Mouse (Mus musculus): ENCODE results near the gene Grk5. TPM values are rescaled to one million over a fixed set of nuclear protein-coding genes. Genes with fewer than 3 reads are reported as not detected.

Gene Grk5
- polyA plus RNA-seq, 1 experiment from 2014 or later, result 2.3 TPM

DNA sequence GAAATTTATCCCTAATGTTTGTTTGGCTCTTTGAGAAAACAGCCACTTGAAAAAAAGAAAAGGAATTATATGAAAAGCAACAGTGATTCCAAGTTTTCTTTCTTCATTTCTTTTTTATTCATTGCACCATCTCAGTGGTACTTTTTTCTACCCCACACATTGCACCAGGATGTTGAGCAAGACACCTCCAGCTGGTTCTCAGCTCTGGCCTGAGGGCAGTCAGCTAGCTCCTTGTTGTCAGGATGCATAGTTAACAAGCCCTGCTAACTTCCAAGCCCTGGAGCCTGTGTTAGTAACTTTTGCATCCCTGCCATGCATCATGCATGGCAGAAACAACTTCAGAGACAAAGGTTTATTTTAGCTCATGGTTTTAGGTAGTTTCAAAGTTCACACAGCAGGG, 163.2 kb downstream of the Grk5 start:
- no peaks in the 10 kb centered on the region for H3K27me3 ChIP-seq (ENCODE audit: control insufficient read depth, insufficient read depth, low read depth, low read length)
- no peaks in the 10 kb centered on the region for H3K36me3 ChIP-seq (ENCODE audit: control insufficient read depth, insufficient read depth, low read length)
- H3K9ac ChIP-seq (ENCODE audit: low read depth, low read length), result no peak overlapping the region
- no peak overlapping the region for H3K4me3 ChIP-seq (ENCODE audit: low read depth, low read length)
- H3K4me2 ChIP-seq (ENCODE audit: low read length), result no peak overlapping the region
- H3K9me3 ChIP-seq (replicated peaks; ENCODE audit: control insufficient read depth, low read length, poor library complexity, severe bottlenecking), result no peaks in the 10 kb centered on the region; the same call in 1 of the 2 replicates
- ATAC-seq, result no peak
- H3K4me1 ChIP-seq (ENCODE audit: control insufficient read depth, insufficient read depth, low read length), result no peaks in the 10 kb centered on the region; the same call in 1 of the 2 replicates
- H3K27ac ChIP-seq (ENCODE audit: low read length), result no peak overlapping the region

DNA sequence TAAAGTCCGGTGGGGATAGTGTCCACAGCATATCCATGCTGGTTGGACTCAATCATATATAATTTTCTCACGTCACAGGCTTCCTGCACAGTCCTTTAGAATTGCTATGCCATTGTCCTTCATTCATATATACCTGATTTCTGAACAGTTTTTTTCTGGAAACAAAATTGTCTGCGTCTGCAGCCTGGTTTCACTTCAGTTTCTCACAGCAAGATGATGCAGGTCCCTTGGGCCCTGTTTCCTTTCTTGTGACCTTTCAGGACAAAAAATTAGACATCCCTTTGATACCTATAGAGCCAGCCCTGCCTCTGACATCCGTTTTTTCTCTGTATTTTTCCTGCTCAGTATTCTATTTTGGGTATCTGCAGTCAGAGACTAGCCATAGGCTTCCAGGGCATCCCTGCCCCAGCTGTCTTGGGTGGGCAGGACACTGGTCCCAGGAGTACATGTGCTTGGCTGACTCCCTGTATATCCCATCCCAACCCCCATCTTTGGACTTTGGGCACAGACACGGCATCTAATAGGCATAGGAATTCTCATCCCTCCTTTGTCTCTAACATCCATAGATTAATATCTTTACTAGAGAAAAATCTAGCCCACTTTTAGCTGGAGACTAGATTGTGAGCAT, 167.3 kb downstream of the Grk5 start:
- Histone ChIP-seq H3K4me1 (ENCODE audit: control insufficient read depth, insufficient read depth, low read length) (no peaks in the 10 kb centered on the region; the same call in 1 of the 2 replicates), H3K9ac (ENCODE audit: low read depth, low read length) (no peak overlapping the region), H3K36me3 (ENCODE audit: control insufficient read depth, insufficient read depth, low read length) (no peaks in the 10 kb centered on the region), H3K4me2 (ENCODE audit: low read length) (no peak overlapping the region), H3K27ac (ENCODE audit: low read length) (no peak overlapping the region), H3K9me3 (replicated peaks; ENCODE audit: control insufficient read depth, low read length, poor library complexity, severe bottlenecking) (no peaks in the 10 kb centered on the region; the same call in 1 of the 2 replicates), H3K4me3 (ENCODE audit: low read depth, low read length) (no peak overlapping the region), H3K27me3 (ENCODE audit: control insufficient read depth, insufficient read depth, low read depth, low read length) (no peaks in the 10 kb centered on the region)
- ATAC-seq, result no peak
- 67% methylated on average over 5 of the region's 5 CpGs for WGBS

DNA sequence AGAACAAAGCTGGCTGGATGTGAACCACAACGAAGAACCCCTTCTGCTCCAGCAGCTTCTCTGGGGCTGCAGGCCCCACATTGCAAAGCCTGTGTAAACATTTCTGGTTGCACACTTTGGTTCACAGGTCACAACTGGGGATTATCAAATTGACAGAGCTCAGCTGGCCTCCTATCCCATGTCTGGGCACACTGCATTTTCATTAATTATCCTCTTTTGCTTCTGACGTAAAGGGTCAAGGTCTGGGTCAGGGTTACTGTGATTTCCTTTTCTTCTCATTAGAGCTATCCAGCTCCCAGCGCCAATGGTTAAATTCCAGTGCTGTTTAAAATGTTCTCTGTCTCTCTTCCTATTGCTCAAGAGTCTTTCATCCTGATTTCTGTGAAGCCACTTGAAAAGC, 168.0 kb downstream of the Grk5 start:
- WGBS, result 28% methylated on average over 3 of the region's 3 CpGs
- H3K27ac ChIP-seq (ENCODE audit: low read length), result no peak overlapping the region
- no peak overlapping the region for H3K9ac ChIP-seq (ENCODE audit: low read depth, low read length)
- H3K36me3 ChIP-seq (ENCODE audit: control insufficient read depth, insufficient read depth, low read length), result no peaks in the 10 kb centered on the region
- H3K4me3 ChIP-seq (ENCODE audit: low read depth, low read length), result no peak overlapping the region
- H3K4me2 ChIP-seq (ENCODE audit: low read length), result no peak overlapping the region
- no peaks in the 10 kb centered on the region; the same call in 1 of the 2 replicates for H3K9me3 ChIP-seq (replicated peaks; ENCODE audit: control insufficient read depth, low read length, poor library complexity, severe bottlenecking)
- no peaks in the 10 kb centered on the region; the same call in 1 of the 2 replicates for H3K4me1 ChIP-seq (ENCODE audit: control insufficient read depth, insufficient read depth, low read length)
- no peaks in the 10 kb centered on the region for H3K27me3 ChIP-seq (ENCODE audit: control insufficient read depth, insufficient read depth, low read depth, low read length)
- ATAC-seq, result no peak

DNA sequence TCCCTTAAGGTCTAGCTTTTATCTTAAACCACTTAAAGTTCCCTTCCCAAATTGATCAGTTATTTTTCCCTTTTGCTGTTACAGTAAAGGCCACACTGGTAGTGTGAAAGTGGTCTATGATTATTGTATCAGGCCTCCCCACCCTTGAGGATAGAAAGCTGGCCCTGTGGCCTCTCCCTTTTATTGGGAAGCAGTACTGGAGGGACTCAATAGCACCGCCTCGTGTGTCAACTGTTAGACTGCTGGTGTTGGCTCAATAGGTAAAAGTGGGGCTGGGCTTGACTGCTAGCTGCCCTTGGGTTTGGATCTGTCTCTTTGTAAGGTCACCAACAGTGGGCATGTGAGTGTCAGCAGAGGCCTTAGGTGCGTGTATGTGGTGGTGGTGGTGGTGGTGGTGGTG, 174.8 kb downstream of the Grk5 start:
- peaks cover 2% of the 10 kb centered on the region; the same call in 1 of the 2 replicates for H3K36me3 ChIP-seq (ENCODE audit: control insufficient read depth, insufficient read depth, low read length)
- H3K4me3 ChIP-seq (ENCODE audit: low read depth, low read length), result no peak overlapping the region
- 94% methylated on average over 3 of the region's 3 CpGs for WGBS
- no peaks in the 10 kb centered on the region for H3K4me1 ChIP-seq (ENCODE audit: control insufficient read depth, insufficient read depth, low read length)
- H3K4me2 ChIP-seq (ENCODE audit: low read length), result no peak overlapping the region
- H3K27me3 ChIP-seq (ENCODE audit: control insufficient read depth, insufficient read depth, low read depth, low read length), result no peaks in the 10 kb centered on the region
- no peak for ATAC-seq
- H3K9ac ChIP-seq (ENCODE audit: low read depth, low read length), result no peak overlapping the region
- no peak overlapping the region for H3K27ac ChIP-seq (ENCODE audit: low read length)
- no peaks in the 10 kb centered on the region for H3K9me3 ChIP-seq (replicated peaks; ENCODE audit: control insufficient read depth, low read length, poor library complexity, severe bottlenecking)

DNA sequence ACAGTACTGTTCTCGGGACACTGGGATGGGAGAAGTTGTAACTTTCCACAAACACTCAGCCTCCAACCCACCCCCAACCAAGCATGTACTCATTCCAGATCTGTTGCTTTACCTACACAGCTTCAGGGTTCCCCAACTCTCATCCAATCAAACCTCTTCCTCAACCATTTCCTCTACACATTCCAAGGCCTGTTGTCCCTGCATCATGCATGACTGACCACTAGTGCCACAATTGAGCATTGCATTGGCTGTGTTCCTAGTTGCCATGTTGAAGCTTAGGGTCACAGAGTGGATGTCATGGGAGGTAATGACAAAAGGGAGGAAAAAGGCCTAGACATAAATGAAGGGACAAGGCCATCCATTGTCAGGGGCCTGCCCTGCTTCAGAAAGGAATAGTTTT, 175.5 kb downstream of the Grk5 start:
- Histone ChIP-seq H3K36me3 (ENCODE audit: control insufficient read depth, insufficient read depth, low read length) (peaks cover 2% of the 10 kb centered on the region; the same call in 1 of the 2 replicates), H3K27ac (ENCODE audit: low read length) (no peak overlapping the region), H3K27me3 (ENCODE audit: control insufficient read depth, insufficient read depth, low read depth, low read length) (no peaks in the 10 kb centered on the region), H3K4me2 (ENCODE audit: low read length) (no peak overlapping the region), H3K9me3 (replicated peaks; ENCODE audit: control insufficient read depth, low read length, poor library complexity, severe bottlenecking) (no peaks in the 10 kb centered on the region), H3K4me1 (ENCODE audit: control insufficient read depth, insufficient read depth, low read length) (no peaks in the 10 kb centered on the region), H3K4me3 (ENCODE audit: low read depth, low read length) (no peak overlapping the region), H3K9ac (ENCODE audit: low read depth, low read length) (no peak overlapping the region)
- no peak for ATAC-seq
- WGBS, result 91% methylated on average over 1 of the region's 1 CpGs

DNA sequence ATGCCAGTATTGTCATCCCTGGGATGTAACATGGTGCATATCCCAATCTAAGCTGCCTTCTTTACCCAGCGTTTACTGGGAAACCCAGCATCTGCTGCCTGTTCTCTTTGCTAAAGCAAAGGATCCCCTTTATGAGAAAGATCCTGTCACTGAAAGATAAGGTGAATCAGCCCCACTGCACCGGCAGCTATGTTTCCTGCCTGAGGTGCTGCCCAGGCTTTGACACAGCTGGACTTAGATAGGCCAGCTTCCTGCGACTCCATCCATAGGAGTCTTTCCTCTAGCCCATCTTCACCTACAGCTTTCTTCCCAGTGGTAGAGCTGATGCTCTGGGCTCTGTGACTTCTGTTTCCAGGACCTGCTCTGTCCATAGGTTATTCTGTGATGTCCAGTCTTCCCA, 189.1 kb downstream of the Grk5 start:
- ATAC-seq, result no peak
- Histone ChIP-seq H3K9me3 (replicated peaks; ENCODE audit: control insufficient read depth, low read length, poor library complexity, severe bottlenecking) (no peaks in the 10 kb centered on the region), H3K27me3 (ENCODE audit: control insufficient read depth, insufficient read depth, low read depth, low read length) (no peaks in the 10 kb centered on the region), H3K4me3 (ENCODE audit: low read depth, low read length) (no peak overlapping the region), H3K4me1 (ENCODE audit: control insufficient read depth, insufficient read depth, low read length) (no peaks in the 10 kb centered on the region), H3K27ac (ENCODE audit: low read length) (no peak overlapping the region), H3K9ac (ENCODE audit: low read depth, low read length) (no peak overlapping the region), H3K4me2 (ENCODE audit: low read length) (no peak overlapping the region), H3K36me3 (ENCODE audit: control insufficient read depth, insufficient read depth, low read length) (peaks cover 3% of the 10 kb centered on the region; the same call in 1 of the 2 replicates)
- 96% methylated on average over 3 of the region's 3 CpGs for WGBS

DNA sequence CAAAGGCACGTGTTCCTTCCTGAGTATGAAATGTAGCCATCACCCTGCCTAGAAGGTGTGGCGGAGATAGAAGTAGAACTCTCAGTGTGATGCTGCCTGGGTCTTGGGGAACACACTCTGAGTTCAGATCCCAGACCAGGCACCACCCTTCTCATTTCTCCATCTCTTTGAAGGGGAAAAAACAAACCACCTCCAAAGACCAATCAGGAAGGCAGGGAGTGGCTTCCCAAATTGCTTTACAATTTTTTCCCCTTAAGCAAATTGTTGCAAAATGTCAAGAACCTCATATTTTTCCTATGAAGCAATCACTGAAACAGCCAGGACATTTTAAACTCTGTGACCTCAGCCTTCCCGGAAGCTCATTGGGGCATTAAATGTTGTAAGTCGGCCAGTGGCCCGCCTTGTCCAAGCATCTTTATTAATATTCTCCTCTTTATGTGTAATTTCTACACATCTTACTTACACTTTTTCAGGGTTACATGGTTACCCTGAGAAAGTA, 190.8 kb downstream of the Grk5 start:
- Histone ChIP-seq H3K4me1 (ENCODE audit: control insufficient read depth, insufficient read depth, low read length) (no peaks in the 10 kb centered on the region), H3K9me3 (replicated peaks; ENCODE audit: control insufficient read depth, low read length, poor library complexity, severe bottlenecking) (no peaks in the 10 kb centered on the region), H3K4me3 (ENCODE audit: low read depth, low read length) (no peak overlapping the region), H3K9ac (ENCODE audit: low read depth, low read length) (no peak overlapping the region), H3K27ac (ENCODE audit: low read length) (no peak overlapping the region), H3K36me3 (ENCODE audit: control insufficient read depth, insufficient read depth, low read length) (peaks cover 3% of the 10 kb centered on the region; the same call in 1 of the 2 replicates), H3K4me2 (ENCODE audit: low read length) (no peak overlapping the region), H3K27me3 (ENCODE audit: control insufficient read depth, insufficient read depth, low read depth, low read length) (no peaks in the 10 kb centered on the region)
- 97% methylated on average over 5 of the region's 5 CpGs for WGBS
- no peak for ATAC-seq

DNA sequence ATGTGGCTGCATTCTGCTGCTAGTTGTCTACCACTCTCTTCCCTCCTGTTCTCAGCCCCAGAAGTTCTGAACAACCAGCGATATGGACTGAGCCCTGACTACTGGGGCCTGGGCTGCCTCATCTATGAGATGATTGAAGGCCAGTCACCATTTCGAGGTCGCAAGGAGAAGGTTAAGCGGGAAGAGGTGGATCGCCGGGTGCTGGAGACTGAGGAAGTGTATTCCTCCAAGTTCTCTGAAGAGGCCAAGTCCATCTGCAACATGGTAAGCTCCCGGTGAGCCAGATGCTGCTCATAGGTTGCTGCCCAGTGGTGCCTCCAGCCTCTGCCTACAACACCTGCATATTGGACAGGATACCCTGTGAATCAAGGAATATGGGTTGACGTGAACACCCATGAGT, 193.5 kb downstream of the Grk5 start:
- WGBS, result 95% methylated on average over 8 of the region's 8 CpGs
- Histone ChIP-seq H3K4me3 (ENCODE audit: low read depth, low read length) (no peak overlapping the region), H3K27ac (ENCODE audit: low read length) (no peak overlapping the region), H3K4me1 (ENCODE audit: control insufficient read depth, insufficient read depth, low read length) (no peaks in the 10 kb centered on the region), H3K9ac (ENCODE audit: low read depth, low read length) (no peak overlapping the region), H3K4me2 (ENCODE audit: low read length) (no peak overlapping the region), H3K27me3 (ENCODE audit: control insufficient read depth, insufficient read depth, low read depth, low read length) (no peaks in the 10 kb centered on the region), H3K9me3 (replicated peaks; ENCODE audit: control insufficient read depth, low read length, poor library complexity, severe bottlenecking) (no peaks in the 10 kb centered on the region), H3K36me3 (ENCODE audit: control insufficient read depth, insufficient read depth, low read length) (no peaks in the 10 kb centered on the region)
- no peak for ATAC-seq

DNA sequence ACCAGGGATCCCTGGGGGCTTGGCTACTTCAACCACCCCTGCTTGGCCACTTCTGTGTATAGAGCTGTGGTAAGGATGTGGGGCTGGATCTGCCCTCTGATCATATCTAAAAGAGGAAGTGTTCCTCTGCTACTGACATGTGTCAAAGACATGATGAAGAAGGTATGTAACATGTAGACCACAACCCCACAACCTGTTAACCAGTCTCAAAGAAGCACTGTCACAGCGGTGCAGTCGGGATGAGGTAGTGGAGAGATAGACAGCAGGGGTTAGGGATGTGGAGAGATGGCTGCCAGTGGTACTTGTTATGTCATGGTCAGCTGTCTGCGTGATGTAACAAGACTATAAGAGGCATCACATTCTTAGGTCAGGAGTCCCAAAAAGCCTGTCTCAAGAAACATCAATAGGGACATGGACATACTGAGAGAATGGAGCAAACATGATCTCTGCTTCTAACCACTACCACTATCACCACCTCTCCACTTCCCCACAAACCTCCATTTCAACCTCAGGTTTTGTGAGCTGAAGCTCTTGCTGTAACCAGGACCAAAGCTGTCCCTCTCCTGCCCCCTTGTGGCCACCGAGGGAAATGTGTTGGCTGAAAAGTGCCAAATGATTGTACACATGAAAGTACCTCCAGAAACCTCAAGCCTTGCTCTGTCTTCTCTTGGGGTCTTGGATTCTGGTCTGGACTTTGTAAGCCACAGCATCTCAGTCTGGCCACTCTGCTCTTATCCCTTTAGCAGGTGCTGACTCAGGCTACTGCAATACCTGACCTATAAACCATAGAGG, 194.8 kb downstream of the Grk5 start:
- no peak overlapping the region for H3K4me2 ChIP-seq (ENCODE audit: low read length)
- H3K36me3 ChIP-seq (ENCODE audit: control insufficient read depth, insufficient read depth, low read length), result no peaks in the 10 kb centered on the region
- no peak overlapping the region for H3K4me3 ChIP-seq (ENCODE audit: low read depth, low read length)
- no peak overlapping the region for H3K27ac ChIP-seq (ENCODE audit: low read length)
- H3K4me1 ChIP-seq (ENCODE audit: control insufficient read depth, insufficient read depth, low read length), result no peaks in the 10 kb centered on the region
- no peaks in the 10 kb centered on the region for H3K27me3 ChIP-seq (ENCODE audit: control insufficient read depth, insufficient read depth, low read depth, low read length)
- 43% methylated on average over 4 of the region's 4 CpGs for WGBS
- no peaks in the 10 kb centered on the region for H3K9me3 ChIP-seq (replicated peaks; ENCODE audit: control insufficient read depth, low read length, poor library complexity, severe bottlenecking)
- ATAC-seq, result peak; percentile 86
- no peak overlapping the region for H3K9ac ChIP-seq (ENCODE audit: low read depth, low read length)
